Mouse (Mus musculus) limb, embryonic 10.5 days (tissue): ENCODE data around the gene Lrrc75a. TPM values are rescaled to one million over a fixed set of nuclear protein-coding genes. Genes with fewer than 3 reads are reported as not detected.

Experiments
- DNase-seq: peaks from one replicate; pipeline ENCODE4 v3.0.0-alpha.2; 2017; ENCODE audit warnings: low spot score
- H3K27ac ChIP-seq: fragments of 300-500 bp; sonication (generic); 2 replicates; pipeline ENCODE4 v1.5.1; 2016; ENCODE audit warnings: mild to moderate bottlenecking
- H3K27me3 ChIP-seq: fragments of 300-500 bp; sonication (generic); 2 replicates; pipeline ENCODE4 v1.6.1; 2016; ENCODE audit warnings: low read depth, mild to moderate bottlenecking; ENCODE audit not compliant: poor library complexity, severe bottlenecking
- H3K36me3 ChIP-seq: fragments of 300-500 bp; sonication (generic); 2 replicates; pipeline ENCODE4 v1.6.1; 2016; ENCODE audit warnings: mild to moderate bottlenecking, moderate library complexity
- H3K4me1 ChIP-seq: fragments of 300-500 bp; sonication (generic); 2 replicates; pipeline ENCODE4 v1.6.1; 2016
- H3K4me3 ChIP-seq: fragments of 300-500 bp; sonication (generic); 2 replicates; pipeline ENCODE4 v1.5.1; 2016; ENCODE audit warnings: mild to moderate bottlenecking, moderate library complexity
- H3K9me3 ChIP-seq: fragments of 300-500 bp; sonication (generic); replicated peaks from 2 replicates; pipeline ENCODE4 v1.6.1; 2016; ENCODE audit warnings: mild to moderate bottlenecking
- WGBS: fragments of 180-500 bp; shearing (Covaris S2); methylation state at CpG from one replicate; pipeline ENCODE4 v1.1.7; 2016; 5-methylcytosine and 5-hydroxymethylcytosine counted together
- polyA plus RNA-seq: library from polyadenylated mRNA; unstranded; fragments of >200 nt; fragmentation: Nextera tagmentation; extraction: Ambion mirVana; gene quantifications from 2 replicates; pipeline ENCODE4 v1.2.1, GENCODE M21; 2016

Gene Lrrc75a
- polyA plus RNA-seq, result 15.7 and 17.3 TPM in 2 replicates

DNA sequence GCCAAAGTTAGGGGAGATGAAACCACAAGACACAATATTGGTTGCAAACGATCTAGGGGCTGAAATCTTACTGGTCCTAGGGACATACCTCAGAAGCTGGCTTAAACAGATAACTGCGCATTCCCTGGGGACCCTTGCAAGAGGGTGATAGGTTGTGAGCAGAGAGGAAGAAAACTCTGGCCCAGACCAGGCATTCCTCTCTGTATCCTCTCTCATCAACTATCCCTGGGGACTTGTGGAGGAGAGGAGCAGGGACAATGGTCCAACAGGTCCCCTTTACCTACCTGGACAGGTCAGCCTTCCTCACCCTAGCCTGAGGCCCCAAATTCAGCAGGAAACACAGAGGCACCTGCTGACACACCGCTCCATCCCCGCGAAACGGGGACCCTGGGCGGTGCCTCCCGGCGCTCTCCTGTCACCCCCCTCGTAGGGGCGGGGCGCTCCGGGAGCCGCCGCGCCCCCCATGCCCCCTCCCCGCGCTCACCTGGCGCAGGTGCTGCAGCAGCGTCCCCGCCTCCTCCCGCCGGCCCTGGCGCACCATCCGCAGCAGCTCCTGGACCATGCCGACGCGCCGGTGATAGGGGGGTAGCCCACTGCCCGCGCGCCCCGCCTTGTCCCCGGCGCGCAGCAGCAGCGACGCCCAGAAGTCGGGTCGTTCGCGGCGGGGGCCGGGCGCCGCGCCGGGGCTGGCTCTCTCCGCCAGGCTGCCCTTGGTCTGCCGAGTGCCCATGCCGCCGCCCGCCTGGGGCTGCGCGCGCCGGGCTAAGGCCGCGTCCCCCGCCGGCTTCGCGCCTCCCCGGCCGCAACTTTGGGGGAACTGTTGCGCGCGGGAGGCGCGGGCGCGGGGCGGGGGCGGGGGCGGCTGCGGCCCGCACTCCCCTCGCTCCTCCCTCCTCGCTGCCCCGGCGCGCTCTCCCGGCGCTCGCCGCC, at the start of gene Lrrc75a:
Gene Lrrc75a, minus strand, starts transcription at position 863 of the 930 bp plus-strand sequence.
- Histone ChIP-seq H3K4me1 (peaks cover 56% of the 10 kb centered on the region), H3K4me3 (peak within 1 kb of the TSS; percentile 83), H3K27me3 (no peaks in the 10 kb centered on the region), H3K36me3 (peaks cover 46% of the 10 kb centered on the region), H3K27ac (peak within 1 kb of the TSS; percentile 95), H3K9me3 (no peaks in the 10 kb centered on the region)
- under 1% methylated on average over 59 of the region's 86 CpGs for WGBS
- DNase-seq, result peak; percentile 69

DNA sequence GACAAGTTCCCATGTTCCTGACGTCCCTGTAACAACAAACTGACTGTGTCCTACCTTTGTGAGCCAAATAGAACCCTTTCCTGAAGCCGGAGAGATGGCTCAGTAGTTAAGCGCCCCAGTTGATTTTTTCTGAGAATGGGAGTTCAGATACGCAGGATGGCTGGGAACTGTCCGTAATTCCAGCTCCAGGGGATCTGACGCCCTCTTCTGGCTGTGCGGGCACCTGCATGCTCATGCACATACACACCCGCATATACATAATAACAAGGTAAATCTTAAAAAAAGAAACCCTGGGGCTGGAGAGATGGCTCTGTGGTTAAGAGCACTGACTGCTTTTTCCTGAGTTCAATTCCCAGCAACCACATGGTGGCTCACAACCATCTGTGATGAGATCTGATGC, 46.8 kb upstream of the Lrrc75a start:
- Histone ChIP-seq H3K27me3 (no peaks in the 10 kb centered on the region), H3K4me3 (no peak overlapping the region), H3K9me3 (no peaks in the 10 kb centered on the region), H3K27ac (no peak overlapping the region), H3K4me1 (no peaks in the 10 kb centered on the region), H3K36me3 (no peaks in the 10 kb centered on the region)
- DNase-seq, result no peak
- WGBS, result 91% methylated on average over 8 of the region's 8 CpGs

DNA sequence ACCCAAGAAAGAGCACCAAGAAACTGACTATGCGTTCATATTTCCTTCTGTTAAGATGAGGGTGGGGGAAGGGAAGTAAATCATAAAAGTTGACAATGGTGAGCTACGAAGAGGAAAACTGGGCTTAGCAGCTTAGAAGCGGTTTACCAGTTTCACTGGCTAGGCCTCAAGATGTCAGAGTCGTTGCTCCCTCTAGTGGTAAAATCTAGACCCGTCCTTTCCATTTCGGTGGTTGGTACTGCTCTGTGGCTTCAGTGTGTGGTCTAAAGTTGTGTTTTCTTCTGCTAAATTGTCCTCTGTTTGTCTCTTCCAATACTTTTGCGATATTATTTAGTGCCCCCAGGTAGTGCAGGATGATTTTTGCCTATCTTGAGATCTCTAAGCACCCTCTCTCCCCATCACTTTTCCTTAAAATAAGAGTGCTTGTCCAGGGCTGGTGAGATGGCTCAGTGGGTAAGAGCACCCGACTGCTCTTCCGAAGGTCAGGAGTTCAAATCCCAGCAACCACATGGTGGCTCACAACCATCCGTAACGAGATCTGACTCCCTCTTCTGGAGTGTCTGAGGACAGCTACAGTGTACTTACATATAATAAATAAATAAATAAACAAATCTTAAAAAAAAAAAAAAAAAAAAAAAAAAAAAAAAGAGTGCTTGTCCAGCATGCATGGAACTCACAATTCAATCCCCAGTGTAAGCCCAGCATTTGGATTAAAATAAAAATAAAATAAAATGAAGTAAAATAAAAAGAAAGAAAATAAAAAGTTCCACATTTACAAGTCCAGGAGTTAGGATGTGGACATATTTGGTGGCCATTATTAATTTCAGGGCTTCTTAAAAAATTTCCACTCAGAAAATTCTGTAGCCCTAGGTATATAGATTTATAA, 45.2 kb upstream of the Lrrc75a start:
- 27% methylated on average over 11 of the region's 11 CpGs for WGBS
- peak; percentile 54 for DNase-seq
- Histone ChIP-seq H3K36me3 (no peaks in the 10 kb centered on the region), H3K27ac (0 out of 2 replicates have a peak overlapping the region, but pooled peaks have one; percentile 5), H3K4me1 (no peaks in the 10 kb centered on the region), H3K9me3 (no peaks in the 10 kb centered on the region), H3K4me3 (no peak overlapping the region), H3K27me3 (no peaks in the 10 kb centered on the region)

DNA sequence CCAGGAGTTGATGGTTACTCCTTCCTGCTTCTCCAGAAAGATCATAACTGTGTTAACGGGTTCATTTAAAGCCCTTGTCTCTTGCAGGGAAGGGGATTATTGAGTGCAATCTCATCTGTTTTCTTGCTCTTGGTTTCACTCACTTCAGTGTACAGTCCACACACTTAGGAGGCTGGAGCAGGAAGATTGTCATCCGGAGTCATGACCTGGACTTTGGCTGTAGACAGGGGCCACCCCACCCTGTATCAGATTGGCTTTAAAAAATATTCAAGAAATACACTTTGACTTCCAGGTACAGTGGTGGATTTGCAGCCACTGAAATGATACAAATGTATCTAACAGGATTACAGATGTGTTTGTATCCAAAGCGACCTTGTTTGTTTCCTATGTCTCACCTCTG, 43.3 kb upstream of the Lrrc75a start:
- Histone ChIP-seq H3K27me3 (no peaks in the 10 kb centered on the region), H3K27ac (no peak overlapping the region), H3K4me3 (no peak overlapping the region), H3K9me3 (no peaks in the 10 kb centered on the region), H3K4me1 (no peaks in the 10 kb centered on the region), H3K36me3 (no peaks in the 10 kb centered on the region)
- no peak for DNase-seq
- WGBS, result 93% methylated on average over 3 of the region's 3 CpGs

DNA sequence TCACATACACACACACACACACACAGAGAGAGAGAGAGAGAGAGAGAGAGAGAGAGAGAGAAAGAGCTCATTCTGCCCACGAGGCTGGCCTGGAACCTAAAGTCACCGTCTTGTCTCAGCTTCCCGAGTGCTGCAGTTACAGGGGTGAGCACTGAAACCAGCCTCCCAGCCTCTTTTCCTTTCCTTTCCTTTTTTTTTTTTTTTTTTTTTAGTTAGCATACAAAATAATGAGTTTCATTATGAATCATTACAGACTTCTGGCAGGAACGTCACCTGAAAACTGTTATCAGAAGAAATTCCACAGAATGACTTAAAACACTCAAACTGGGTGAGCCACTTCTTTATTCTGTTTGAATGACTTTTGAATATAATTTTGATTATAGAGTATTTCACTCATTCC, 31.6 kb upstream of the Lrrc75a start:
- H3K4me3 ChIP-seq, result no peak overlapping the region
- 85% methylated on average over 4 of the region's 4 CpGs for WGBS

DNA sequence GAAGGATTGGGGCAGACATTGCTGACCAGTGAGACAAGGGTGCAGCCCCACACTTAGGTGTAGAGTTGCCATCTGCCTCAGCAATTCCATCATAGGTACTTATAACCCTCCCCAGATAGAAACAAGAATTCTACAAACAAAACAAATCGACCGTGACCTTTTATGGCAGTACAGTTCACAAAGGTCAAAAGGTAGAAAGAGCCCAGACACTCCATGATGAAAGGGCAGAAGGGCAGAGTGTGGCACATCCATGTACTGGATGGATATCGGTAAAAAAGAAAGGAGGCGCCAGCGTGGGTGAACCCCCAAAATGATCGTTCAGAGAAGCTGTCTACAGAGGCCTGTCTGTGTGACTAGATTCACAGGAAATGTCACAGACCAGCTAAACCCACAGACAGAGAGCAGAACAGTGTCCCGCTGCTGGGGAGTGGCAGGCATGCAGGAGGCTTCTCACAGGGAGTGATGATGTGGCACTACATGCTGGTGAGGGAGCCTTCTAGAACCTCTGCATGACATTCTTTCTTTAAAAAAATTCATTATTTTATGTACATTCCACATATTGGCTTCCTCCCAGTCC, 30.5 kb upstream of the Lrrc75a start:
- DNase-seq, result no peak
- H3K9me3 ChIP-seq, result no peaks in the 10 kb centered on the region
- 86% methylated on average over 7 of the region's 7 CpGs for WGBS
- H3K27ac ChIP-seq, result no peak overlapping the region
- H3K27me3 ChIP-seq, result no peaks in the 10 kb centered on the region
- H3K4me3 ChIP-seq, result no peak overlapping the region
- H3K4me1 ChIP-seq, result peaks cover 12% of the 10 kb centered on the region
- H3K36me3 ChIP-seq, result no peaks in the 10 kb centered on the region

More for the DNA sequence above, 31.6 kb upstream of the Lrrc75a start:
- Histone ChIP-seq H3K9me3 (no peaks in the 10 kb centered on the region), H3K36me3 (no peaks in the 10 kb centered on the region), H3K27me3 (no peaks in the 10 kb centered on the region), H3K4me1 (peaks cover 12% of the 10 kb centered on the region), H3K27ac (no peak overlapping the region)
- DNase-seq, result no peak

DNA sequence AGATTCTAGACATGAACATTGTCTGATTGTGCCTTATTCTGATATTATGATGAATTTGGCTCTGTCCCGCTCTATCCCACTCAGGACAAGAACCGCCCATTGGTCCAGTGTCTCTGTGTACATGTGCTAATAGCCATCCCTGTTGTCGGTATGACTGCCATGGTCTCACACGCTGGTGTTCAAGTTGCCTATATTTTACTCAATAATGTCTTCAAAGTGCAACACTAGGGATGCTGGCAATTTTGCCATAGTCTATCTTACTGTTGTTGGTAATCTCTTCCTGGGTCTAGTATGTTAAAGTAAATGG, 27.9 kb upstream of the Lrrc75a start:
- Histone ChIP-seq H3K27me3 (no peaks in the 10 kb centered on the region), H3K27ac (peak overlapping the region; percentile 84), H3K9me3 (no peaks in the 10 kb centered on the region), H3K4me1 (peaks cover 12% of the 10 kb centered on the region), H3K36me3 (no peaks in the 10 kb centered on the region), H3K4me3 (no peak overlapping the region)
- 89% methylated on average over 4 of the region's 4 CpGs for WGBS
- no peak for DNase-seq

DNA sequence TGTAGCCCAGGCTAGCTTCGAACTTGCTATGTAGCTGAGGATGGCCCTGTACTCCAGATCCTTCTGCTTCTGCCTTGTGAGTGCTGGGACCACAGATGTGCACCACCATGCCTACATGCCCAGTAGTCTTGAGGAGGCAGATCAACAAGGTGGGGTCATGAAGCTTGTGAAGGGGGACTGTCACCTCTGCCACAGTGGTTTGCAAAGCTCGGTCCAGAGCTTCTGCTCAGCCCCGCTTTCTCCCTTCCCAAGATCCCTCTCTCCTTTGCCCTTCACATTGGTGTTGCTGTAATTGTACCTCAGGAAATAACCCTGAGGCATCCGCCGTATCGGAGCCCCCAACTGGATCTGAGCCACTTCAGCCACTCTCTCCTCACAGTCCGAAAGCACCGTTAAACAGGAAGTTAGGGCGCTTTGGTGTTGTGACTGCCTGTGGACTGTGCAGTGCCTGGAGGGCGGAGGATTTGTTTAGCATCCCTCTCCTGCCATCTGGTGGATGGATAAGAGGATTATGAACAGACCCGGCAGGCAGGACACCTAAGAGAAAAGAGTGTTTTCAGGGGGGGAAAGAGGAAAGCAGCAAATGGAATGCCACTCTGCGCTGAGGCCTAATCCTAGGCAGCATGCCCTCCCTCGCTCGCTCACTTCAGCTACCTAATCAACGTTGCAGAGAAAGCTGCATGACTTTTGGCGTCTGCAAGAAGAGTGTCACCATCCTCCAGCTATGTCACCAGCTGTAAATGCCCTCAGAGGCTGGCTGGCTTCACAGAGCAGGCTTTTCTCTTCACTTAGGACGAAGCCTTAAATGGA, 27.4 kb upstream of the Lrrc75a start:
- Histone ChIP-seq H3K27me3 (no peaks in the 10 kb centered on the region), H3K27ac (peak overlapping the region; percentile 84), H3K9me3 (no peaks in the 10 kb centered on the region), H3K4me3 (peak overlapping the region; percentile 42), H3K36me3 (no peaks in the 10 kb centered on the region), H3K4me1 (peaks cover 12% of the 10 kb centered on the region)
- peak; percentile 77 for DNase-seq
- WGBS, result 24% methylated on average over 17 of the region's 17 CpGs

DNA sequence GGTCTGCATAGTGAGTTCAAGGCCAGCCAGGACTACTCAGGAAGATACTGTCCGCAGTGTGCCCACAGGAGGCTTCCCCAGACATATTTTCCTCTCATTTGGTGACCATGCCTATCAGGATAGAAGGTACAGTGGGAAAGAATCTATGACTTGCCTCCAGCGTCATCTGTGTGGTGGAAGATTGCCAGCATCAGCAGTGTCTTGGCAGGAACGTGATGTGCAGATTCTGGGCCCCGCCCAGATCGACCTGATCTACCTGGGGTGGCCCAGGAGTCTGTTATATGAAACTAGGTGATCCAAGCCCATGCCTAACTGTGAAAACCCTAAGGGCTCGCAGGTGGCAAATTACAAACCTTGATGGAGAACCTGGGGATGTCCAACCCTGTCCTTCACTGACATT, 21.7 kb upstream of the Lrrc75a start:
- H3K27me3 ChIP-seq, result no peaks in the 10 kb centered on the region
- no peak for DNase-seq
- H3K9me3 ChIP-seq, result no peaks in the 10 kb centered on the region
- H3K4me1 ChIP-seq, result 0 out of 2 replicates have a peak, but pooled peaks cover under 1% of the 10 kb centered on the region
- no peak overlapping the region for H3K27ac ChIP-seq
- WGBS, result 90% methylated on average over 6 of the region's 6 CpGs
- peaks cover 26% of the 10 kb centered on the region for H3K36me3 ChIP-seq
- H3K4me3 ChIP-seq, result no peak overlapping the region

DNA sequence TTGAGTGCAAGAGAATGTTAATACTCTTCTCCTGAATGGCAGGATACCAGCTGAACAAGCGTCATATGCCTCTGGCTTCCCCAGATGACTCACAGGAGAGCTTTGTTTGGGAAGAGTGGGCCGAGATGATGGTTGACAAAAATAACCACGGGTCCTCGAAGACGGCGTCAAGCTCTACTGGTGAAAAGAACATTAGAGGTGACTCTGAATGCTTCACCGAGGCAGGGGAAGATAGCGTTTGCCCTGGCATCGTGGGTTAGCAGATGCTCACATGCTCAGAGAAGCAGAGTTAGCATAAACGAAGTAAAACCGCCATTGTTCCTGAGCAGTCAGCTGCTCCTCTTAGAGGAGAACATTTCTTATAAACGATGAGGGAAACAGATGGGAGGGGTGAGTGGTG, 21.1 kb upstream of the Lrrc75a start:
- Histone ChIP-seq H3K27ac (no peak overlapping the region), H3K9me3 (no peaks in the 10 kb centered on the region), H3K27me3 (no peaks in the 10 kb centered on the region), H3K4me1 (no peaks in the 10 kb centered on the region), H3K4me3 (no peak overlapping the region), H3K36me3 (peaks cover 32% of the 10 kb centered on the region)
- no peak for DNase-seq
- WGBS, result 81% methylated on average over 12 of the region's 12 CpGs

DNA sequence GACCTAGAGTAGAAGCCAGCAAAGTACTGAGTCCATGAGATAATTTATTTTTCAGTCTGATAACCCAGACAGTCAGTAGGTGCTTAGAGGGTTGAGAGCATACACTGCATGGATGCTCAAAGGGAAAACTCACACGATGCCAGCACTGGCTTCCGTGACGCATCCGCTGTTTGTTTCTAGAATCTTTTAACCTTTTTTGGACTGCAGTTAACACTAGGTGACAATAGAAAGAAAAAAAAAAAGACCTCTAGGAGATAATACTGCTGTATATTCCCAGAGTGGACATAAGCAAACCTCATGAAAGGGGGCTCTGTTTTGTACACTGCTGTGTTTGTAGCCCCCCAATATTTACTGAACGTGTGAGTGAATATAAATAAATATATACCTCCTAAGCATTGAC, 20.7 kb upstream of the Lrrc75a start:
- Histone ChIP-seq H3K36me3 (peaks cover 36% of the 10 kb centered on the region), H3K27me3 (no peaks in the 10 kb centered on the region), H3K4me3 (no peak overlapping the region), H3K4me1 (no peaks in the 10 kb centered on the region), H3K27ac (no peak overlapping the region), H3K9me3 (no peaks in the 10 kb centered on the region)
- DNase-seq, result no peak
- WGBS, result 94% methylated on average over 5 of the region's 5 CpGs

DNA sequence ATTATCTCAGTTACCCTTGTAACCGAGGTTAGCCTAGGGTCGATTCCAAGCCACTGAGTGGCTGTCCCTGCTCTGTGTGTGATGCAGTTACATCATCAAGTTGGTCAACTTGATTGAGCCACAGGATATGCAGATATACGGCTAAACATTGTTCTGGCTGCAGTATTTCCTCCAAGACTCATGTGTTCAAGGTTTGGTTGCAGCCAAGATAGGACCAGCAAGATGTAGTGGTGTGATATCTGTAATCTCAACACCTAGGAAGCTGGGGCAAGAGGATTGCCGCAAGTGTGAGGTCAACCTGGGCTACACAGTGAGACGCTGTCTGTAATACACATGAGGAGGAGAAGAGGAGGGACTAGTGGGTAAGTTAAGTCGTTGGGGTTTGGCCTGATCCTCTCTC, 15.9 kb upstream of the Lrrc75a start:
- WGBS, result 87% methylated on average over 6 of the region's 6 CpGs
- Histone ChIP-seq H3K4me1 (no peaks in the 10 kb centered on the region), H3K4me3 (no peak overlapping the region), H3K27ac (no peak overlapping the region), H3K27me3 (no peaks in the 10 kb centered on the region), H3K9me3 (no peaks in the 10 kb centered on the region), H3K36me3 (peaks cover 56% of the 10 kb centered on the region)
- DNase-seq, result no peak
